Mouse (Mus musculus): ENCODE data around the gene Cfap73. TPM values are rescaled to one million over a fixed set of nuclear protein-coding genes. Genes with fewer than 3 reads are reported as not detected.

The Cfap73 gene
- polyA plus RNA-seq, 1 experiment from 2014 or later: not detected

DNA sequence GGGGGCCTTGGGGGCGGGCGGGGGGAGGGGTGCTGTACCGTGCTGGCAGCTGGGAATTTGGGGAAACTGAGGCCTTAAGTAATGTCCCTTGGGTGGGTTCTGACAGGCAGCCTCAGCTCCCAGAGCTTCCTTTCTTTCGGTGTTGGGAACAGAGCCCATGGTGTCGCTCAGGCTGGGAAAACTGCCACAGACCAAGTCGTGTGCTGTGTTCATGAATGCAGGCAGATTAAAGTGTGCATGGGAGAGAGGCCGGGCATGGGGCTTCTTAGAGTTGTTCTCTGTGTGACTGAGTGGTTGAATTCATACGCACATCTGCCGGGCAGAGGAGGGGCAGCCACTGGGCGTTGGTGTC, 12.2 kb downstream of the Cfap73 start:
- H3K27me3 ChIP-seq (ENCODE audit: control insufficient read depth, insufficient read depth, low read length): no peaks in the 10 kb centered on the region
- H3K27ac ChIP-seq (ENCODE audit: low read depth, low read length): no peak overlapping the region
- H3K36me3 ChIP-seq (ENCODE audit: control insufficient read depth, insufficient read depth, low read length): peaks cover 92% of the 10 kb centered on the region
- 96% methylated on average over 10 of the region's 10 CpGs for WGBS
- H3K4me1 ChIP-seq (ENCODE audit: control insufficient read depth, insufficient read depth, low read length): no peaks in the 10 kb centered on the region
- no peak for ATAC-seq (ENCODE audit: low FRiP score, low TSS enrichment)
- H3K9me3 ChIP-seq (ENCODE audit: control insufficient read depth, low read length): no peaks in the 10 kb centered on the region
- no peak overlapping the region for H3K4me2 ChIP-seq (replicated peaks; ENCODE audit: low read depth, low read length)
- no peak overlapping the region for H3K9ac ChIP-seq (ENCODE audit: low read depth, low read length)
- no peak overlapping the region for H3K4me3 ChIP-seq (ENCODE audit: low read length)

DNA sequence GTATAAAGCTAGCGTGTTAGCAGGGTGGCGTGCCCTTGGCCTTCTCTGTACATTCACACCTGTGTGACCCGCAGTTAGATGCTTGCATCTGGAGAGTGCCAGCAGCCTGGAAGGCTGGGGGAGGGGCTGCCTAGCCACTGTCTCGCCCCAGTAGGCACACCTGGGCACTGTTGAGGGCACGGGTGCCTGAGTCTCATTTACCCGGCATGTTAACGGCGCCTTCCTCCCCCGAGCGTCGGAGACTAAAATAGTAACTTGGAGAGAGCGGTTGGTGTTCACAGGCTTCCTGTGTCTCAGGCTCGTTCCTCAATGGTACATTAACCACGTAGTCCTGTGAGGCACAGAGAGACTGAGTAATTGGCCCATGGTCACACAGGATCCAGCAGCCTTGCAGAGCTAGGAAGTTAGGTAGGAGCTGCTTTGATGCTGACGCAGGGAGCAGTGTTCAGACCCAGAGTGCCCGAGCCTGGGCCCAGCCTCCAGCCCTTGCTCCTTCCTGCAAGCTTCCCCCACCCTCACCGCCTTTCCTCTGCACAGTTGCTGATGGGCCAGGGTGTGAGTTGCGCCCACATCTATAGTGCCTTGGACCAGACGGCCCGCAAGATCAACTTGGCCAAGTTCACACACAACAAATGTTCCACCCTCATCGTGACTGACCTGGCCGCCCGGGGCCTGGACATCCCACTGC, 12.8 kb downstream of the Cfap73 start:
- Histone ChIP-seq H3K4me1 (ENCODE audit: control insufficient read depth, insufficient read depth, low read length) (no peaks in the 10 kb centered on the region), H3K27me3 (ENCODE audit: control insufficient read depth, insufficient read depth, low read length) (no peaks in the 10 kb centered on the region), H3K9me3 (ENCODE audit: control insufficient read depth, low read length) (no peaks in the 10 kb centered on the region), H3K36me3 (ENCODE audit: control insufficient read depth, insufficient read depth, low read length) (peaks cover 89% of the 10 kb centered on the region), H3K4me2 (replicated peaks; ENCODE audit: low read depth, low read length) (no peak overlapping the region), H3K4me3 (ENCODE audit: low read length) (no peak overlapping the region), H3K9ac (ENCODE audit: low read depth, low read length) (no peak overlapping the region), H3K27ac (ENCODE audit: low read depth, low read length) (no peak overlapping the region)
- 77% methylated on average over 23 of the region's 23 CpGs for WGBS
- no peak for ATAC-seq (ENCODE audit: low FRiP score, low TSS enrichment)

DNA sequence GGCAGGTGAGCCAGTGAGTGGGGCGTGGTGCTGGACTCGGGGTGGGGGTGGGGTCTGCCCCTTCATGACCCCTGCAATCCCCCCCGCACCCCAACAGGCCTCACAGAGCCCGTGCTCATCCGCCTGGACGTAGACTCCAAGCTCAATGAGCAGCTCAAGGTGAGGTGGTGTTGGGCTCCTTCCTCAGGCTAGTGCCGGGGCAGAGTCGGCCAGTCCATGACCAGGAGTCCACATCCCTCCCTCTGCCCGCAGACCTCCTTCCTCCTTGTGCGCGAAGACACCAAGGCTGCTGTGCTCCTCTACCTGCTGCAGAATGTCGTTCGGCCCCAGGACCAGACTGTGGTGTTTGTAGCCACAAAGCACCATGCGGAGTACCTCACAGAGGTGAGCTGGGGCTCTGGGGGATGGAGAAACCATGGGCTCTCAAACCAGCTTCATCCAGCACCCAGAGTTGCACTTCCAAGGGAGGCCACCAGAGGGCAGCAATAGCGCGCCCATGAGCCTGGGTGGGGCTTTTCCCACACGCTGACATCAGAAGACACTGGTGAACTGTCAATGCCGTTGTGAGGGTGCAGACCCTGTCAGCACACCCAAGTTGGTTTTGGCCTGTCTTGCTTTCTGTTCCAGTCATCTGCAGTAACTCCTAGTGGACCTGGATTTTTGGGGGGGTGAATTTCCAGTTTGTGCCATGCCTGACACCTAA, 13.5 kb downstream of the Cfap73 start:
- Histone ChIP-seq H3K36me3 (ENCODE audit: control insufficient read depth, insufficient read depth, low read length) (peaks cover 83% of the 10 kb centered on the region), H3K27ac (ENCODE audit: low read depth, low read length) (no peak overlapping the region), H3K27me3 (ENCODE audit: control insufficient read depth, insufficient read depth, low read length) (no peaks in the 10 kb centered on the region), H3K4me2 (replicated peaks; ENCODE audit: low read depth, low read length) (no peak overlapping the region), H3K9me3 (ENCODE audit: control insufficient read depth, low read length) (no peaks in the 10 kb centered on the region), H3K9ac (ENCODE audit: low read depth, low read length) (no peak overlapping the region), H3K4me1 (ENCODE audit: control insufficient read depth, insufficient read depth, low read length) (no peaks in the 10 kb centered on the region), H3K4me3 (ENCODE audit: low read length) (no peak overlapping the region)
- ATAC-seq (ENCODE audit: low FRiP score, low TSS enrichment): no peak
- WGBS: 73% methylated on average over 18 of the region's 18 CpGs

DNA sequence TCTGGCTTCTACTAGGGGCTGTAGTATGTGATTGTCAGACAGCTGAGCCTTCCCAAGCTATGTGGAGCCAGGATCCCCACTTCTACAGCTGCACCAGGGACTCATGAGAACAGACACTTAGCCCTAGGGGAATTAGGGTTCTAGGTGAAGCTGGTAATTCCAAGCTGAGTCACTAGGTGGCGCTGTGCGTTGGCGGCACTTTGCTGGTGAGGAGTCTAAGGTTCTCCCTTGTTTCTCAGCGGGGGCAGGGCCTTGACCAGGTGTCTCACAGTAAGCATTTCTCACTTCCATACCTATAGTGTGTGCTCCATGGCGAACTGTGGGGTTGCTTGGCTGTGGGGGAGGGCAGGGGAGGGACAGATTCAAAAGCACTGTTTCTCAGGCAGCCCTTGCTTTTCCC, 14.8 kb downstream of the Cfap73 start:
- Histone ChIP-seq H3K4me1 (ENCODE audit: control insufficient read depth, insufficient read depth, low read length) (no peaks in the 10 kb centered on the region), H3K9me3 (ENCODE audit: control insufficient read depth, low read length) (no peaks in the 10 kb centered on the region), H3K36me3 (ENCODE audit: control insufficient read depth, insufficient read depth, low read length) (peaks cover 70% of the 10 kb centered on the region), H3K27me3 (ENCODE audit: control insufficient read depth, insufficient read depth, low read length) (no peaks in the 10 kb centered on the region), H3K4me2 (replicated peaks; ENCODE audit: low read depth, low read length) (no peak overlapping the region), H3K4me3 (ENCODE audit: low read length) (no peak overlapping the region), H3K9ac (ENCODE audit: low read depth, low read length) (no peak overlapping the region), H3K27ac (ENCODE audit: low read depth, low read length) (no peak overlapping the region)
- ATAC-seq (ENCODE audit: low FRiP score, low TSS enrichment): no peak
- 18% methylated on average over 5 of the region's 5 CpGs for WGBS

DNA sequence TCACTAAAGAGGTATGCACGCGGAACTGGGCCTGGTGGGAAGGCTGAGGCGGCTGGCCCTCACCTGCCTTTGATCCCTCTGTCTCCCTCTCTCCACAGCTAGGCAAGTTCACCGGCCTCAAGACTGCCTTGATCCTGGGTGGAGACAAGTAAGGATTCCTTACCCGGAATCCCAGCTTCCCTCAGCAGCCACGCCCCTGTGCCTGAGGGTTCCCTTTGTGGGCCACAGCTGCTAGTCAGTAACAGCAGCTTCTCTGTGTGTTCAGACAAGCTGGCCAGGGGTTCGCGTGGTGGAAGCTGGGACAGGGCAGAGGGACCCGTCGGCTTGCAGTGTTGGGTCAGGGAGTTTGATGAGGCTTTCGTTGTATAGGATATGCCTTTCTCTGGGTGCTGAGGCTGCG, 15.3 kb downstream of the Cfap73 start:
- no peaks in the 10 kb centered on the region for H3K9me3 ChIP-seq (ENCODE audit: control insufficient read depth, low read length)
- 90% methylated on average over 12 of the region's 12 CpGs for WGBS
- H3K4me2 ChIP-seq (replicated peaks; ENCODE audit: low read depth, low read length): no peak overlapping the region
- H3K27ac ChIP-seq (ENCODE audit: low read depth, low read length): no peak overlapping the region
- H3K9ac ChIP-seq (ENCODE audit: low read depth, low read length): no peak overlapping the region
- peaks cover 66% of the 10 kb centered on the region for H3K36me3 ChIP-seq (ENCODE audit: control insufficient read depth, insufficient read depth, low read length)
- ATAC-seq (ENCODE audit: low FRiP score, low TSS enrichment): no peak
- H3K4me3 ChIP-seq (ENCODE audit: low read length): no peak overlapping the region
- peaks cover 3% of the 10 kb centered on the region; the same call in 1 of the 2 replicates for H3K4me1 ChIP-seq (ENCODE audit: control insufficient read depth, insufficient read depth, low read length)
- H3K27me3 ChIP-seq (ENCODE audit: control insufficient read depth, insufficient read depth, low read length): no peaks in the 10 kb centered on the region

DNA sequence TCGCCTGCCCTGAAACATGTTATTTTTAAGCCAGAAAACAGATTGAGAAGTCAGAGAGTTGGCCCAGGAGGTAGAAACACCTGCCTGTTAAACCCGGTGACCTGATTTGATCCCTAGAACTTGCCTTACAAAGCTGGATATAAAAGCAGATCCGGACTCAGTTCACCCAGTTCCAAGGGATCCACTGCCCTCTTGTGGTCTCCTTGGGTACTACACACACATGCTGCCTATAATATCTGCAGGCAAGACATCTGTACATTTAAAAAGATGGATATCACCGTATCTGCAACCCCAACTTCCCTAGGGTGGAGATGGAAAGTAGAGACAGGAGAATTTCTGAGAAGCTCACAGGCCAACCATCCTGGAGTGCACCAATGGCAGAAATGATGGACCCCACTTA, 18.1 kb downstream of the Cfap73 start:
- 98% methylated on average over 4 of the region's 4 CpGs for WGBS
- no peak for ATAC-seq (ENCODE audit: low FRiP score, low TSS enrichment)

DNA sequence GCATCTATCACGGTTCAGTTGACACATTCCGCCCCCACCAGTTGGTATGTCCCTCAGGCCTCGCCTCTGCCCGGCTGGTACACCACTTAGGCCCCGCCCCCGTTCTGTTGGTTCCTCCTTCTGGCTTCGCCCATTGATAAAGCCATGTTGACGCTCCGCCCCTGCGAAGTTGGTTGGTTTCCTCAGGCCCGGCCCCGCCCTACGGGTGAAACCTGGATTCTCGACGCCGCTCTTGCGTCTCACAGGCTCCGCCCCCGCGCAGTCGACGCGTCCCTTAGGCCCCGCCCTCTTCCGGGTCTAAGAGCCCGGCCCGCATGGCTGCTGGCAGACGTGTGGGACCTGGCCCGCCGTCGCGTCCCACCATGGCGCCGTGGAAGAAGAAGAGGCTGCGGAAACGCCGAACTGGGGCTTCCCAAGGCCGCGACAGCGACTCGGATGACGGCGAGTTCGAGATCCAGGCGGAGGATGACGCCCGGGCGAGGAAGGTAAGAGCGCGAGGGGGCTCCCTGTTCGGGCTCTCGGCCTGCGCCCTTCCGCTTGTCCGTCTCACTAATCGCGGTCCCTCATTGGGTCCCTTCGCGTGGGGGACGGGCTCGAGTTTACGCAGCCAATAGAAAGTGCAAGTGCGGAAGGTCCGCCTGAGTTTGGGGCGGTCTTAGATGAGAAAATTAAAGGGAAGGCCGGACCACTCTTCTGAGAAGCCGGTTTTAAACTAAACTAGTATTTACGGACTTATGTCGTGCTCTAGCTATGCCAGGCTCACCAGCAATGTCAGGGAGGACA, 21.0 kb downstream of the Cfap73 start:
- Histone ChIP-seq H3K4me3 (ENCODE audit: low read length) (peak overlapping the region; percentile 68), H3K9me3 (ENCODE audit: control insufficient read depth, low read length) (no peaks in the 10 kb centered on the region), H3K27ac (ENCODE audit: low read depth, low read length) (peak overlapping the region; percentile 70), H3K4me1 (ENCODE audit: control insufficient read depth, insufficient read depth, low read length) (peaks cover 14% of the 10 kb centered on the region), H3K36me3 (ENCODE audit: control insufficient read depth, insufficient read depth, low read length) (peaks cover 11% of the 10 kb centered on the region; the same call in 1 of the 2 replicates), H3K27me3 (ENCODE audit: control insufficient read depth, insufficient read depth, low read length) (no peaks in the 10 kb centered on the region), H3K9ac (ENCODE audit: low read depth, low read length) (peak overlapping the region; percentile 65), H3K4me2 (replicated peaks; ENCODE audit: low read depth, low read length) (peak overlapping the region; percentile 79)
- under 1% methylated on average over 69 of the region's 69 CpGs for WGBS
- peak; percentile 94 for ATAC-seq (ENCODE audit: low FRiP score, low TSS enrichment)

More for the DNA sequence above, 18.1 kb downstream of the Cfap73 start:
- Histone ChIP-seq H3K4me1 (ENCODE audit: control insufficient read depth, insufficient read depth, low read length) (peaks cover 13% of the 10 kb centered on the region), H3K4me3 (ENCODE audit: low read length) (no peak overlapping the region), H3K27ac (ENCODE audit: low read depth, low read length) (no peak overlapping the region), H3K36me3 (ENCODE audit: control insufficient read depth, insufficient read depth, low read length) (peaks cover 39% of the 10 kb centered on the region), H3K9ac (ENCODE audit: low read depth, low read length) (no peak overlapping the region), H3K4me2 (replicated peaks; ENCODE audit: low read depth, low read length) (no peak overlapping the region), H3K27me3 (ENCODE audit: control insufficient read depth, insufficient read depth, low read length) (no peaks in the 10 kb centered on the region), H3K9me3 (ENCODE audit: control insufficient read depth, low read length) (no peaks in the 10 kb centered on the region)

DNA sequence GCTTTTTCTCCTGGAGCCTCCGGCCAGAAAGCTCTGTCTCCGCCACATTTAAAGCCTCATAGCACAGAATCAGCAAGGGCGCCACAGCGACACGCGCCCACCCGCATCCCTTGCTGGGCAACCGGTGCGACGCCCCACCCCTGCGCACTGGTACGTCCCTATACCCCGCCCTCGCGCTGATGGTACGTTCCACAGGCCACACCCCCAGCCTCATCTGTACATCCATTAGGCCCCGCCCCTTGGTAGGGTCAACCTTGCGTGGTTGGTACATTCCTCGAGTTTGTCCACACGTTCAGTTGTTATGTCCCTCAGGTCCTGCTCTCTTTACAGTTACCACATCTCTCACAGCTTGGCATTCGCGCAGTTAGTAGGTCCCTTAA, 21.6 kb downstream of the Cfap73 start, which contains the start of the genes Rita1 and Ddx54:
TSS of gene Rita1 (minus strand) at position 148 of the 380 bp plus-strand sequence.
TSS of gene Ddx54 (plus strand) at position 298 of the 380 bp plus-strand sequence.
- WGBS: under 1% methylated on average over 22 of the region's 22 CpGs
- Histone ChIP-seq H3K9me3 (ENCODE audit: control insufficient read depth, low read length) (no peaks in the 10 kb centered on the region), H3K27me3 (ENCODE audit: control insufficient read depth, insufficient read depth, low read length) (no peaks in the 10 kb centered on the region), H3K9ac (ENCODE audit: low read depth, low read length) (peak within 1 kb of the TSS; percentile 65), H3K4me3 (ENCODE audit: low read length) (peak within 1 kb of the TSS; percentile 68), H3K4me2 (replicated peaks; ENCODE audit: low read depth, low read length) (peak within 1 kb of the TSS; percentile 79), H3K36me3 (ENCODE audit: control insufficient read depth, insufficient read depth, low read length) (peaks cover 5% of the 10 kb centered on the region; the same call in 1 of the 2 replicates), H3K27ac (ENCODE audit: low read depth, low read length) (peak within 1 kb of the TSS; percentile 70), H3K4me1 (ENCODE audit: control insufficient read depth, insufficient read depth, low read length) (peaks cover 14% of the 10 kb centered on the region)
- ATAC-seq (ENCODE audit: low FRiP score, low TSS enrichment): peak; percentile 86

Measured in kidney, embryonic 14.5 days (tissue).